Mouse (Mus musculus) cerebellum, adult 2 months (tissue): ENCODE data around the gene Trappc6a.

Source experiments
- CTCF ChIP-seq: fragments of 200-500 bp; IDR thresholded peaks from 2 replicates; pipeline ENCODE4 v1.5.1; 2011; ENCODE audit warnings: low read depth, mild to moderate bottlenecking, control low read depth, low read length, moderate library complexity, borderline replicate concordance; ENCODE audit not compliant: insufficient read depth
- POLR2A ChIP-seq: fragments of 200-500 bp; IDR thresholded peaks from 2 replicates; pipeline ENCODE4 v1.6.1; 2011; ENCODE audit warnings: low read length, control low read depth, borderline replicate concordance; ENCODE audit not compliant: insufficient read depth

- TF ChIP-seq CTCF (no peak), POLR2A (no peak)
Measured at GRCm38 (mm10) chr7:19483281-19483680, 24.9 kb upstream of the Trappc6a start.
